Mouse (Mus musculus) neural tube, embryonic 15.5 days (tissue): ENCODE results near the gene Cit. TPM values are rescaled to one million over a fixed set of nuclear protein-coding genes. Genes with fewer than 3 reads are reported as not detected.

Experiments
- ATAC-seq: fragments of 200-750 bp; cut with Nextera tagmentation; 2 replicates; pipeline ENCODE4 v1.8.0; 2017; ENCODE audit warnings: mild to moderate bottlenecking, moderate TSS enrichment, moderate library complexity; ENCODE audit not compliant: low FRiP score
- H3K27ac ChIP-seq: fragments of 300-500 bp; sonication (generic); replicated peaks from 2 replicates; pipeline ENCODE4 v1.5.1; 2015; ENCODE audit warnings: mild to moderate bottlenecking, inconsistent platforms
- H3K27me3 ChIP-seq: fragments of 300-500 bp; sonication (generic); replicated peaks from 2 replicates; pipeline ENCODE4 v1.6.1; 2015; ENCODE audit warnings: inconsistent platforms
- H3K36me3 ChIP-seq: fragments of 300-500 bp; sonication (generic); 2 replicates; pipeline ENCODE4 v1.6.1; 2015; ENCODE audit warnings: inconsistent platforms
- H3K4me1 ChIP-seq: fragments of 300-500 bp; sonication (generic); 2 replicates; pipeline ENCODE4 v1.6.1; 2015; ENCODE audit warnings: inconsistent platforms
- H3K4me2 ChIP-seq: fragments of 300-500 bp; sonication (generic); 2 replicates; pipeline ENCODE4 v1.6.1; 2015; ENCODE audit warnings: inconsistent platforms, mild to moderate bottlenecking, moderate library complexity
- H3K4me3 ChIP-seq: fragments of 300-500 bp; sonication (generic); replicated peaks from 2 replicates; pipeline ENCODE4 v1.5.1; 2015; ENCODE audit warnings: mild to moderate bottlenecking, inconsistent platforms
- H3K9ac ChIP-seq: fragments of 300-500 bp; sonication (generic); replicated peaks from 2 replicates; pipeline ENCODE4 v1.6.1; 2015; ENCODE audit warnings: mild to moderate bottlenecking, inconsistent platforms
- H3K9me3 ChIP-seq: fragments of 300-500 bp; sonication (generic); replicated peaks from 2 replicates; pipeline ENCODE4 v1.6.1; 2016; ENCODE audit warnings: inconsistent platforms
- WGBS: fragments of 180-500 bp; shearing (Covaris S2); methylation state at CpG from one replicate; pipeline ENCODE4 v1.1.7; 2015; ENCODE audit warnings: mixed read lengths; 5-methylcytosine and 5-hydroxymethylcytosine counted together
- polyA plus RNA-seq: library from polyadenylated mRNA; unstranded; fragments of >200 nt; fragmentation: Nextera tagmentation; extraction: Ambion mirVana; gene quantifications from 2 replicates; pipeline ENCODE4 v1.2.1, GENCODE M21; 2015

Gene Cit
- polyA plus RNA-seq, 1 experiment from 2014 or later: 40.1 TPM

- Histone ChIP-seq H3K4me1 (peaks cover 18% of the 10 kb centered on the region), H3K4me2 (no peak overlapping the region), H3K36me3 (no peaks in the 10 kb centered on the region), H3K9ac (no peak overlapping the region), H3K9me3 (no peaks in the 10 kb centered on the region), H3K27me3 (no peaks in the 10 kb centered on the region), H3K4me3 (no peak overlapping the region), H3K27ac (no peak overlapping the region)
- WGBS: 89% methylated on average over 8 of the region's 8 CpGs
- no peak for ATAC-seq
Measured at GRCm38 (mm10) chr5:116003154-116003553, 158.1 kb downstream of the Cit start.

- H3K27ac ChIP-seq: peak overlapping the region; percentile 33; the same call in 1 of the 2 replicates
- no peaks in the 10 kb centered on the region for H3K27me3 ChIP-seq
- H3K4me1 ChIP-seq: peaks cover 18% of the 10 kb centered on the region
- H3K9ac ChIP-seq: no peak overlapping the region
- H3K4me2 ChIP-seq: peak overlapping the region; percentile 28
- ATAC-seq: peak; percentile 61
- 24% methylated on average over 13 of the region's 13 CpGs for WGBS
- no peaks in the 10 kb centered on the region for H3K9me3 ChIP-seq
- no peaks in the 10 kb centered on the region for H3K36me3 ChIP-seq
- no peak overlapping the region for H3K4me3 ChIP-seq
Measured at GRCm38 (mm10) chr5:116003825-116004224, 158.7 kb downstream of the Cit start.

- Histone ChIP-seq H3K9ac (no peak overlapping the region), H3K9me3 (no peaks in the 10 kb centered on the region), H3K36me3 (no peaks in the 10 kb centered on the region), H3K27ac (peak overlapping the region; percentile 33; the same call in 1 of the 2 replicates), H3K4me2 (peak overlapping the region; percentile 28), H3K4me3 (no peak overlapping the region), H3K4me1 (peaks cover 18% of the 10 kb centered on the region), H3K27me3 (no peaks in the 10 kb centered on the region)
- ATAC-seq: 0 out of 2 replicates have a peak, but pooled peaks have one; percentile 50
- 73% methylated on average over 10 of the region's 10 CpGs for WGBS
Measured at GRCm38 (mm10) chr5:116004271-116004670, 159.2 kb downstream of the Cit start.

- Histone ChIP-seq H3K4me2 (no peak overlapping the region), H3K4me3 (no peak overlapping the region), H3K36me3 (no peaks in the 10 kb centered on the region), H3K4me1 (peaks cover 18% of the 10 kb centered on the region), H3K27ac (no peak overlapping the region), H3K9me3 (no peaks in the 10 kb centered on the region), H3K27me3 (no peaks in the 10 kb centered on the region), H3K9ac (no peak overlapping the region)
- no peak for ATAC-seq
- 59% methylated on average over 22 of the region's 22 CpGs for WGBS
Measured at GRCm38 (mm10) chr5:116006324-116007099, 161.4 kb downstream of the Cit start.

GRCm38 (mm10) chr5:116007723-116008122 is 162.6 kb downstream of the Cit start:
- no peak for ATAC-seq
- Histone ChIP-seq H3K9ac (no peak overlapping the region), H3K27me3 (no peaks in the 10 kb centered on the region)

GRCm38 (mm10) chr5:116009091-116009851 is 164.2 kb downstream of the Cit start:
- H3K36me3 ChIP-seq: peaks cover 17% of the 10 kb centered on the region
- no peak for ATAC-seq
- H3K9me3 ChIP-seq: no peaks in the 10 kb centered on the region
- no peak overlapping the region for H3K4me2 ChIP-seq
- peaks cover 10% of the 10 kb centered on the region for H3K4me1 ChIP-seq
- H3K27ac ChIP-seq: no peak overlapping the region
- H3K27me3 ChIP-seq: no peaks in the 10 kb centered on the region
- no peak overlapping the region for H3K4me3 ChIP-seq
- WGBS: 83% methylated on average over 15 of the region's 15 CpGs
- no peak overlapping the region for H3K9ac ChIP-seq

More at GRCm38 (mm10) chr5:116007723-116008122, 162.6 kb downstream of the Cit start:
- WGBS: 94% methylated on average over 13 of the region's 13 CpGs
- no peak overlapping the region for H3K4me2 ChIP-seq
- H3K36me3 ChIP-seq: peaks cover 1% of the 10 kb centered on the region
- no peak overlapping the region for H3K27ac ChIP-seq
- H3K9me3 ChIP-seq: no peaks in the 10 kb centered on the region
- no peak overlapping the region for H3K4me3 ChIP-seq
- H3K4me1 ChIP-seq: peaks cover 18% of the 10 kb centered on the region

GRCm38 (mm10) chr5:116009884-116010627 is 165.0 kb downstream of the Cit start:
- H3K27me3 ChIP-seq: no peaks in the 10 kb centered on the region
- 88% methylated on average over 2 of the region's 2 CpGs for WGBS

GRCm38 (mm10) chr5:116011700-116012099 is 166.6 kb downstream of the Cit start:
- Histone ChIP-seq H3K4me3 (no peak overlapping the region), H3K4me2 (no peak overlapping the region), H3K9me3 (no peaks in the 10 kb centered on the region), H3K27me3 (no peaks in the 10 kb centered on the region), H3K4me1 (no peaks in the 10 kb centered on the region), H3K36me3 (peaks cover 41% of the 10 kb centered on the region), H3K27ac (no peak overlapping the region), H3K9ac (no peak overlapping the region)
- WGBS: 92% methylated on average over 7 of the region's 7 CpGs
- ATAC-seq: no peak

More at GRCm38 (mm10) chr5:116009884-116010627, 165.0 kb downstream of the Cit start:
- peaks cover 25% of the 10 kb centered on the region for H3K36me3 ChIP-seq
- H3K4me2 ChIP-seq: no peak overlapping the region
- H3K9me3 ChIP-seq: no peaks in the 10 kb centered on the region
- no peak overlapping the region for H3K4me3 ChIP-seq
- no peak for ATAC-seq
- no peak overlapping the region for H3K27ac ChIP-seq
- H3K4me1 ChIP-seq: 0 out of 2 replicates have a peak, but pooled peaks cover 2% of the 10 kb centered on the region
- H3K9ac ChIP-seq: no peak overlapping the region

- no peak overlapping the region for H3K27ac ChIP-seq
- H3K4me3 ChIP-seq: no peak overlapping the region
- H3K9me3 ChIP-seq: no peaks in the 10 kb centered on the region
- 94% methylated on average over 7 of the region's 7 CpGs for WGBS
- no peaks in the 10 kb centered on the region for H3K27me3 ChIP-seq
- H3K4me2 ChIP-seq: no peak overlapping the region
- peaks cover 49% of the 10 kb centered on the region for H3K36me3 ChIP-seq
- no peak overlapping the region for H3K9ac ChIP-seq
- no peaks in the 10 kb centered on the region for H3K4me1 ChIP-seq
- no peak for ATAC-seq
Measured at GRCm38 (mm10) chr5:116012503-116012902, 167.4 kb downstream of the Cit start.

- H3K27me3 ChIP-seq: no peaks in the 10 kb centered on the region
- WGBS: 82% methylated on average over 8 of the region's 8 CpGs
- H3K27ac ChIP-seq: no peak overlapping the region
- peaks cover 62% of the 10 kb centered on the region for H3K36me3 ChIP-seq
- no peak overlapping the region for H3K9ac ChIP-seq
- no peaks in the 10 kb centered on the region for H3K9me3 ChIP-seq
- no peaks in the 10 kb centered on the region for H3K4me1 ChIP-seq
- H3K4me3 ChIP-seq: no peak overlapping the region
- no peak for ATAC-seq
- no peak overlapping the region for H3K4me2 ChIP-seq
Measured at GRCm38 (mm10) chr5:116013821-116014220, 168.7 kb downstream of the Cit start.

- H3K4me2 ChIP-seq: no peak overlapping the region
Measured at GRCm38 (mm10) chr5:116014237-116014636, 169.2 kb downstream of the Cit start.

More at GRCm38 (mm10) chr5:116014237-116014636, 169.2 kb downstream of the Cit start:
- Histone ChIP-seq H3K36me3 (peaks cover 66% of the 10 kb centered on the region), H3K4me1 (no peaks in the 10 kb centered on the region), H3K9me3 (no peaks in the 10 kb centered on the region), H3K27me3 (no peaks in the 10 kb centered on the region), H3K27ac (no peak overlapping the region), H3K9ac (no peak overlapping the region), H3K4me3 (no peak overlapping the region)
- ATAC-seq: no peak
- 95% methylated on average over 11 of the region's 11 CpGs for WGBS
